Mouse (Mus musculus): ENCODE data around the gene Sult2a3. TPM values are rescaled to one million over a fixed set of nuclear protein-coding genes. Genes with fewer than 3 reads are reported as not detected.
"Not testable (repeated sequence)": the region's sequence is repeated elsewhere in the genome, so short reads cannot be mapped to it uniquely, and the experiment has no call there.

Gene Sult2a3
- not detected in 2 replicates for polyA plus RNA-seq (2015; fragmentation: Nextera tagmentation; extraction: Ambion mirVana)

GRCm38 (mm10) chr7:14122944-14123343 lies at the start of gene Sult2a3:
TSS of gene Sult2a3 (minus strand) at chr7:14123044.
- ATAC-seq (ENCODE audit: borderline replicate concordance, extremely low read depth, low FRiP score, low TSS enrichment), result no peak
- H3K27ac ChIP-seq, result no peak within 1 kb of the TSS
- WGBS, result 83% methylated on average over 2 of the region's 2 CpGs
- no peaks in the 10 kb centered on the region for H3K36me3 ChIP-seq
- no peak within 1 kb of the TSS for H3K9ac ChIP-seq
- no peaks in the 10 kb centered on the region; the same call in 1 of the 2 replicates for H3K9me3 ChIP-seq
- H3K4me3 ChIP-seq, result no peak within 1 kb of the TSS
- no peak within 1 kb of the TSS for H3K4me2 ChIP-seq
- H3K4me1 ChIP-seq, result no peaks in the 10 kb centered on the region
- no peaks in the 10 kb centered on the region for H3K27me3 ChIP-seq

- H3K4me1 ChIP-seq, result no peaks in the 10 kb centered on the region
- H3K4me2 ChIP-seq, result no peak overlapping the region
- no peaks in the 10 kb centered on the region; the same call in 1 of the 2 replicates for H3K9me3 ChIP-seq
- H3K27ac ChIP-seq, result no peak overlapping the region
- no peak for ATAC-seq (ENCODE audit: borderline replicate concordance, extremely low read depth, low FRiP score, low TSS enrichment)
- no peaks in the 10 kb centered on the region for H3K36me3 ChIP-seq
- H3K9ac ChIP-seq, result no peak overlapping the region
- WGBS, result 77% methylated on average over 2 of the region's 2 CpGs
- no peaks in the 10 kb centered on the region for H3K27me3 ChIP-seq
- H3K4me3 ChIP-seq, result no peak overlapping the region
Observed at GRCm38 (mm10) chr7:14120436-14120835, 2.4 kb downstream of the Sult2a3 start.

- H3K4me1 ChIP-seq; H3K9ac ChIP-seq; H3K9me3 ChIP-seq; ATAC-seq (ENCODE audit: borderline replicate concordance, extremely low read depth, low FRiP score, low TSS enrichment); H3K4me2 ChIP-seq; H3K27ac ChIP-seq; H3K36me3 ChIP-seq; H3K4me3 ChIP-seq; H3K27me3 ChIP-seq: not testable (repeated sequence)
- WGBS, result 61% methylated on average over 3 of the region's 3 CpGs
Observed at GRCm38 (mm10) chr7:14119865-14120264, 3.0 kb downstream of the Sult2a3 start.

GRCm38 (mm10) chr7:14116761-14117160 lies 6.1 kb downstream of the Sult2a3 start:
- no peaks in the 10 kb centered on the region for H3K27me3 ChIP-seq
- 28% methylated on average over 1 of the region's 1 CpGs for WGBS
- no peak for ATAC-seq (ENCODE audit: borderline replicate concordance, extremely low read depth, low FRiP score, low TSS enrichment)
- H3K4me1 ChIP-seq, result no peaks in the 10 kb centered on the region
- no peak overlapping the region for H3K4me2 ChIP-seq
- no peaks in the 10 kb centered on the region; the same call in 1 of the 2 replicates for H3K9me3 ChIP-seq
- no peak overlapping the region for H3K27ac ChIP-seq
- no peaks in the 10 kb centered on the region for H3K36me3 ChIP-seq
- H3K9ac ChIP-seq, result no peak overlapping the region
- no peak overlapping the region for H3K4me3 ChIP-seq

- 48% methylated on average over 3 of the region's 3 CpGs for WGBS
- ATAC-seq (ENCODE audit: borderline replicate concordance, extremely low read depth, low FRiP score, low TSS enrichment); H3K27me3 ChIP-seq; H3K9me3 ChIP-seq; H3K4me2 ChIP-seq; H3K4me3 ChIP-seq; H3K9ac ChIP-seq; H3K36me3 ChIP-seq; H3K4me1 ChIP-seq; H3K27ac ChIP-seq: not testable (repeated sequence)
Observed at GRCm38 (mm10) chr7:14114471-14114870, 8.4 kb downstream of the Sult2a3 start.

GRCm38 (mm10) chr7:14047821-14048220 lies 75.0 kb downstream of the Sult2a3 start:
- not testable (repeated sequence) for H3K4me1 ChIP-seq; H3K9me3 ChIP-seq; H3K36me3 ChIP-seq; H3K4me3 ChIP-seq; H3K9ac ChIP-seq; ATAC-seq (ENCODE audit: borderline replicate concordance, extremely low read depth, low FRiP score, low TSS enrichment); H3K27me3 ChIP-seq; H3K4me2 ChIP-seq; H3K27ac ChIP-seq
- 66% methylated on average over 1 of the region's 1 CpGs for WGBS

GRCm38 (mm10) chr7:14030831-14031230 lies 92.0 kb downstream of the Sult2a3 start:
- not testable (repeated sequence) for H3K27ac ChIP-seq; ATAC-seq (ENCODE audit: borderline replicate concordance, extremely low read depth, low FRiP score, low TSS enrichment); H3K36me3 ChIP-seq; H3K4me2 ChIP-seq; H3K4me3 ChIP-seq; H3K4me1 ChIP-seq; H3K9ac ChIP-seq; H3K9me3 ChIP-seq; H3K27me3 ChIP-seq

Other genes starting within 250 kb of the Sult2a3 start
- not detected in 2 replicates for gene Sult2a4, start 133.4 kb downstream of the Sult2a3 start, polyA plus RNA-seq (2015; fragmentation: Nextera tagmentation; extraction: Ambion mirVana)
- not detected in 2 replicates for gene Sult2a6, start 131.8 kb upstream of the Sult2a3 start, polyA plus RNA-seq (2015; fragmentation: Nextera tagmentation; extraction: Ambion mirVana)
- not detected in 2 replicates for gene Obox8, start 210.5 kb upstream of the Sult2a3 start, polyA plus RNA-seq (2015; fragmentation: Nextera tagmentation; extraction: Ambion mirVana)